Mouse (Mus musculus) embryonic facial prominence, embryonic 15.5 days (tissue): ENCODE measurements around the gene Spg20. TPM values are rescaled to one million over a fixed set of nuclear protein-coding genes. Genes with fewer than 3 reads are reported as not detected.

Source experiments
- ATAC-seq: fragments of 200-750 bp; cut with Nextera tagmentation; 2 replicates; pipeline ENCODE4 v1.8.0; 2017; ENCODE audit warnings: low read depth, moderate TSS enrichment; ENCODE audit not compliant: insufficient number of reproducible peaks, low FRiP score, low TSS enrichment
- H3K27ac ChIP-seq: fragments of 300-500 bp; sonication (generic); replicated peaks from 2 replicates; pipeline ENCODE4 v1.5.1; 2015; ENCODE audit warnings: mild to moderate bottlenecking, inconsistent platforms
- H3K27me3 ChIP-seq: fragments of 300-500 bp; sonication (generic); 2 replicates; pipeline ENCODE4 v1.6.1; 2015; ENCODE audit warnings: inconsistent platforms
- H3K36me3 ChIP-seq: fragments of 300-500 bp; sonication (generic); 2 replicates; pipeline ENCODE4 v1.6.1; 2015; ENCODE audit warnings: mild to moderate bottlenecking, inconsistent platforms
- H3K4me1 ChIP-seq: fragments of 300-500 bp; sonication (generic); 2 replicates; pipeline ENCODE4 v1.6.1; 2015; ENCODE audit warnings: inconsistent platforms
- H3K4me2 ChIP-seq: fragments of 300-500 bp; sonication (generic); replicated peaks from 2 replicates; pipeline ENCODE4 v1.6.1; 2015; ENCODE audit warnings: mild to moderate bottlenecking, inconsistent platforms
- H3K4me3 ChIP-seq: fragments of 300-500 bp; sonication (generic); replicated peaks from 2 replicates; pipeline ENCODE4 v1.5.1; 2015; ENCODE audit warnings: mild to moderate bottlenecking, inconsistent platforms
- H3K9ac ChIP-seq: fragments of 300-500 bp; sonication (generic); 2 replicates; pipeline ENCODE4 v1.6.1; 2015; ENCODE audit warnings: inconsistent platforms
- H3K9me3 ChIP-seq: fragments of 300-500 bp; sonication (generic); replicated peaks from 2 replicates; pipeline ENCODE4 v1.6.1; 2016; ENCODE audit warnings: inconsistent platforms
- WGBS: fragments of 180-500 bp; shearing (Covaris S2); methylation state at CpG from one replicate; pipeline ENCODE4 v1.1.7; 2015; 5-methylcytosine and 5-hydroxymethylcytosine counted together
- microRNA-seq: library from miRNA; unstranded; fragments of <30 nt; microRNA quantifications from one replicate; pipeline ENCODE4, GENCODE M21; 2016; ENCODE audit warnings: borderline number of aligned reads
- polyA plus RNA-seq: library from polyadenylated mRNA; unstranded; fragments of >200 nt; fragmentation: Nextera tagmentation; extraction: Ambion mirVana; gene quantifications from 2 replicates; pipeline ENCODE4 v1.2.1, GENCODE M21; 2015

Spg20 gene
- polyA plus RNA-seq, 1 experiment from 2014 or later, result 67.8 TPM

DNA sequence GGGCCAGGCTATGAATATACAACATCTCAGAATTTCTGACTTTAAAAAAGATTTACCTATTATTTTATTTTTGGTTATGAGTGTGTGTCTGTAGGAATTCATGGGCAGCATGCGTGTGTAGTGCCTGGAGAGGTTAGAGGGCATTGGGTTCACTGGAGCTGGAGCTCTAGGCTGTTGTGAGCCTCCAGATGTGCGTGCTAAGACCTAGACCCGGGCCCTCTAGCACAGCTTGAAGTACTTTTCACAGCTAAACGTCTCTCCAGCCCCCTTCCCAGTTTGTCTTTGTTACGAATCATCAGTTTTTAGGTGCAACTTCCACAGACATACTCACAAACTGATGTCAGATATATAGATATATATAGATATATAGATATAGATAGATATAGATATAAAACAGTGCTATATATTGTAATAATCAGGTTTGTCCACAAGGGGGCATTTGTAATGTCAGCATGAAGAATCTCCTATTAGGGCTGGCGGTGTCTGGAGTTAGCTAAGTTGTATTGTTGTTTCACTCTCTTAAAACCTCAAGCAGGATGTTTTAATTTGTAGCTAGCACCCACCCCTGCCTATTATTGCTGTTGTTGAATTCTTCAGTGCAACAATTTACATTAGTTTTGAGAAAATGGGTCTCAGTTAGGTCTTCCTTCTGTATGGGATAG, 40.9 kb downstream of the Spg20 start:
- Histone ChIP-seq H3K27me3 (no peaks in the 10 kb centered on the region), H3K4me2 (no peak overlapping the region), H3K27ac (no peak overlapping the region), H3K36me3 (no peaks in the 10 kb centered on the region), H3K9ac (no peak overlapping the region), H3K4me3 (no peak overlapping the region), H3K9me3 (no peaks in the 10 kb centered on the region), H3K4me1 (no peaks in the 10 kb centered on the region)
- no peak for ATAC-seq
- WGBS, result 52% methylated on average over 6 of the region's 6 CpGs

DNA sequence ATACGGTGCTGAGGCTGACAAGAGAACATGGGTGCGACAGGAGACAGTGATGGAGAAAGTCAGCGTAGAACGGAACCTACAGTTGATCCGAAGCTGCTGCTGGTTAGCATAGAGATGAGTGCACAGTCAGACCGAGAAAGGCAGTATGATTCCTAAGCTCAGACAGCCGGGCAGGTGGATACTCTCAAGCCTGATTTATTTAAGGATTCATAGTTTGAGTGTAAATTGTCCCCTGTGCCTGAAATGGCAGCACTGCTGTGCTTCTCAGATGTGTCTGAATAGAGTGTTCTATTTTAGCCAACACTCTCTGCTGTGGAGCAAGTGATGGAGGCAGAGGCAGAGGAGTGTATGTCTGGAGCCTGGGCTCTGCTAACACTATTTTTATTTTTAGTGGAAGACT, 42.3 kb downstream of the Spg20 start:
- Histone ChIP-seq H3K9me3 (no peaks in the 10 kb centered on the region), H3K36me3 (no peaks in the 10 kb centered on the region), H3K4me2 (no peak overlapping the region), H3K4me1 (no peaks in the 10 kb centered on the region), H3K27me3 (no peaks in the 10 kb centered on the region), H3K9ac (no peak overlapping the region), H3K4me3 (no peak overlapping the region), H3K27ac (no peak overlapping the region)
- 88% methylated on average over 7 of the region's 7 CpGs for WGBS
- ATAC-seq, result no peak

DNA sequence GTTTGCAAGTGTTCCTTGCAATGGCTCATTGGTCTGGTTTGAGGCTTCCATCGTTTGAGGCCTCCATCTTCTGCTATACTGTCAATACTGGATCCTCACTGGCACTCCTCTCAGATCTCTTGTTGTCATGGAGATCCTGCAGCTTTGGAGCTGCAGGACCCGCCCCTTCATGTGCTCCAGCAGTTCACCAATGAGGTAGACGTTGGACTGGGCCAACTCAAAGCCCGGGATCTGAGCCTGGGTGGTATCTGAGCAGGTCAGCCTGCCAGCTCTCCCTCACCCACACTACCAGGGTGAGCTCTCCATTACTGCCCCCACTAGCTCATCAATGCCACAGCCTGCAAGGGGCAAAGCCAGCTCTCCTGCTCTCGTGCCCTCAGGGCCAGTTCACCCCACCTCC, 45.5 kb downstream of the Spg20 start:
- WGBS, result 62% methylated on average over 5 of the region's 5 CpGs
- Histone ChIP-seq H3K4me2 (no peak overlapping the region), H3K27me3 (no peaks in the 10 kb centered on the region), H3K9me3 (no peaks in the 10 kb centered on the region), H3K36me3 (no peaks in the 10 kb centered on the region), H3K4me3 (no peak overlapping the region), H3K27ac (no peak overlapping the region), H3K4me1 (no peaks in the 10 kb centered on the region), H3K9ac (no peak overlapping the region)
- no peak for ATAC-seq

DNA sequence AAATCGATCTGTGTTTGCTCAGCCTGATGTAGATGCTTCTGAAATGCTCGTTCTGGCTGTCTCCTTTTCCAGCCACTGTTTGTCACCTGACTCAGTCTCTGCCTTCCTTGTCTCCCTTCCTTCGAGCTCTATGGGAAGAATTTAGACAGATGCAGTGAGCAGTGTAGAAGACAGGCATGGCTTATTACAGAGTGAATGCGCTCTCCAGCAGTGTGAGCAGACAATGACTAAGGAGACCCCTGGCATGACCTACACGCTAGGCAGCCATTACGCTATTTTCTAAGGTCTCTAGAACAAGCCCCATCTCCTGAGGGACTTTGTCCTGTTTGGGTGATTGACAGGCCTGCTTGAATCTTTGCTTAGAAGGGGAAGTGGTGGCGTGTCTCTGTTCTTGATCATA, 49.2 kb downstream of the Spg20 start:
- Histone ChIP-seq H3K4me2 (no peak overlapping the region), H3K4me3 (no peak overlapping the region), H3K27ac (no peak overlapping the region), H3K4me1 (no peaks in the 10 kb centered on the region), H3K9ac (no peak overlapping the region), H3K27me3 (no peaks in the 10 kb centered on the region), H3K36me3 (no peaks in the 10 kb centered on the region), H3K9me3 (no peaks in the 10 kb centered on the region)
- WGBS, result 72% methylated on average over 7 of the region's 7 CpGs
- no peak for ATAC-seq

DNA sequence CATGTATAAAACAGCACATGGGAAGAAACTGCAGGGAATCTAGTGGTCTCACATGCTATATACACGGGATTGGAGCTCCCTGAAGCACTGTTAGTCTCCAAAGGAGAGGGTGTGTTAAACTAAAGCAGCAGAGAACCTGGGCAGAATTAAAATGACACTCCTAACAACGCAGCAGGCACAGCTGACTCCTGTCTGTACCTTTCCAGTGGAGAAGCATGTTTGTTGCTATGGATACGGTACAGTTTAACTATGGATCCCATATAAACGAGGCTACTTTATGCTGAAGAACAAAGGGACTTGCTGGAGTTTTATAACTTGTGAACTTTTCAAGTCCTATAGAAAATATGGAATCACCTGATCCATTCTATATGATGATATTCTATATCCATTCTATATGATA, 51.6 kb downstream of the Spg20 start:
- 60% methylated on average over 4 of the region's 4 CpGs for WGBS
- no peak overlapping the region for H3K4me2 ChIP-seq
- ATAC-seq, result no peak
- H3K4me3 ChIP-seq, result no peak overlapping the region
- H3K9me3 ChIP-seq, result no peaks in the 10 kb centered on the region
- H3K4me1 ChIP-seq, result no peaks in the 10 kb centered on the region
- H3K27me3 ChIP-seq, result no peaks in the 10 kb centered on the region
- no peak overlapping the region for H3K27ac ChIP-seq
- no peak overlapping the region for H3K9ac ChIP-seq
- H3K36me3 ChIP-seq, result no peaks in the 10 kb centered on the region

DNA sequence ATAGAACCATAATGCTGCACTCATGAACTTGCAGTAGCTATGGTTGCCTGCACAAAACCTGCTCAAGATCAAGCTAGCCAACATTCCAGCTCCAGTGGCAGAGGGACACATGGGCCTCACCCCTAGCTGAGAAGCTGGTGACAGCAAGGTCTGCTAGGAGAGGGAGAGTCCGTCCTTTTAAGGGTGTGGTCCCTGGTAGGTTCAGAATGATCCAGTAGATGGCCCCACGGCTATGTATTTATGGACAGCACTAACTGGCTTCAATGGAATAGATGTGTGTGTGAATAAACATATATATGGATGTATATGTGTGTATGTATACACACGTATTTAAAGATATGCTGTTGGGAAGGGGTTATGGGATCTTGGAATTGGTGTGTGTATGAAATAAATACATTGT, 60.6 kb downstream of the Spg20 start:
- Histone ChIP-seq H3K9me3 (no peaks in the 10 kb centered on the region), H3K4me2 (no peak overlapping the region), H3K4me3 (no peak overlapping the region), H3K27me3 (no peaks in the 10 kb centered on the region), H3K27ac (no peak overlapping the region), H3K9ac (no peak overlapping the region), H3K36me3 (no peaks in the 10 kb centered on the region), H3K4me1 (no peaks in the 10 kb centered on the region)
- no peak for ATAC-seq
- WGBS, result 70% methylated on average over 3 of the region's 3 CpGs

DNA sequence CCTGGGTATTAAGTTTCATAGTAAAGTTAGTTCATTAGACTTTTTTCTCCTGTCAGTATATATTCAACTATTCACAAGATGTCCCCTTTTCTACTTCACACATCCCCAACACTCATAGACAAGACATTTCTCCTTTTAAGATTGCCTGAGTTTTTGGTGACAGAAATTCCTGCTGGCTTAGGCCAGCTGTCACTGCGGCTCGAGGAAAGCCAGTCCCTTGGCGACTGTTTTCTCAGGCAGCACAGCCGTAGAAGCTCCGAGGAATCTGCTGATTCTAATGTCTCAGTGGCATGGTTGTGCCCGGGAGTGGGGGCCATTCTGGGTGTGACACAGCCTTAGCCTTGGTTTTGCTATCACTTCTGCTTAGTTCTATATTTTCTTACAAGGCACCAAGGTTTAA, 65.4 kb downstream of the Spg20 start:
- Histone ChIP-seq H3K9me3 (no peaks in the 10 kb centered on the region), H3K27ac (no peak overlapping the region), H3K9ac (no peak overlapping the region), H3K27me3 (no peaks in the 10 kb centered on the region), H3K4me2 (no peak overlapping the region), H3K36me3 (no peaks in the 10 kb centered on the region), H3K4me3 (no peak overlapping the region), H3K4me1 (no peaks in the 10 kb centered on the region)
- 58% methylated on average over 6 of the region's 6 CpGs for WGBS
- ATAC-seq, result no peak

DNA sequence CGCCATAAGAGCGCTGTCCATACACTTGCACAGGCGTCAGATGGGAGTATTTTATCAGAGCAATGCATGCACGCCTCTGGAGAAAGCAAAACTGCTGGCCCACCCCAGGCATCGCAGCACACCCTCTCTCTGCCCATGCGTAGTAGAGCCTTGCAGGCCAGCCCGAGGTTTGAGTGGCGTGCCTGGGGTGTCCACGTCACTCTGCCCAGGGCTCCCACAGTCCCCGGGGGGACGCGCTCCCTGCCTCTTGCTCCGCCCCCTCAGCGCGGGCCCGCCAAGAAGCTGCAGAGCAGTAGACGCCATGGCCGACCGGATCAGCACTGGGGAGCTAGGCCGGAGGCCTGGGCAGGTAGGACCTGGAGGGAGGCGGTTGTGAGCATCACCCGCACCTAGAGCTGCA, 69.9 kb downstream of the Spg20 start, which contains the start of gene Sohlh2:
TSS of gene Sohlh2 (plus strand) at position 263 of the 400 bp plus-strand sequence.
- WGBS, result 95% methylated on average over 22 of the region's 22 CpGs
- Histone ChIP-seq H3K4me2 (no peak within 1 kb of the TSS), H3K27me3 (no peaks in the 10 kb centered on the region), H3K4me1 (no peaks in the 10 kb centered on the region), H3K9ac (no peak within 1 kb of the TSS), H3K36me3 (no peaks in the 10 kb centered on the region), H3K27ac (no peak within 1 kb of the TSS), H3K4me3 (no peak within 1 kb of the TSS), H3K9me3 (no peaks in the 10 kb centered on the region)
- 0 out of 2 replicates have a peak, but pooled peaks have one; percentile 24 for ATAC-seq

Small RNA genes lying within 50 kb of the gene (microRNA-seq; reads per million reads assigned to microRNA genes)
- gene Gm22029, result not detected

Other genes starting within 250 kb of the Spg20 start
- 0.16 TPM in 1 of 2 replicates, not detected in the other for gene Sertm1, start 196.2 kb upstream of the Spg20 start, polyA plus RNA-seq
- gene Ccna1, start 56.6 kb upstream of the Spg20 start, polyA plus RNA-seq, result 8.3 and 14.6 TPM in 2 replicates
- 0.05 and 0.07 TPM in 2 replicates for gene Ccdc169, start 25.2 kb downstream of the Spg20 start, polyA plus RNA-seq
- not detected in 2 replicates for gene Sohlh2, start 69.9 kb downstream of the Spg20 start, polyA plus RNA-seq
- 64.6 and 75.2 TPM in 2 replicates for gene Dclk1, start 130.3 kb downstream of the Spg20 start, polyA plus RNA-seq